Mouse (Mus musculus) activated CD4-positive, CD25-positive, alpha-beta regulatory T cell, adult 4 months (primary cell): ENCODE data around the gene Olfr1140. TPM values are rescaled to one million over a fixed set of nuclear protein-coding genes. Genes with fewer than 3 reads are reported as not detected.

ENCODE experiments used
- ATAC-seq: one replicate; pipeline ENCODE4 v1.8.0; 2017
- polyA plus RNA-seq, 2 experiments: library from polyadenylated mRNA; unstranded; fragments of 100-300 nt; shearing (Covaris generic); gene quantifications; one replicate each; pipeline ENCODE4 v1.2.1; 2017

The Olfr1140 gene
- not detected for polyA plus RNA-seq

- ATAC-seq = no peak
Measured at GRCm38 (mm10) chr2:87743452-87743851, at the start of gene Olfr1140. Olfr1140 (plus strand) TSS chr2:87743752.

GRCm38 (mm10) chr2:87693847-87694246, 49.7 kb upstream of the Olfr1140 start, which contains the start of gene Olfr1136:
Olfr1136 (minus strand) TSS chr2:87693947.
- ATAC-seq = no peak

GRCm38 (mm10) chr2:87713079-87713478, 30.5 kb upstream of the Olfr1140 start, which contains the start of gene Olfr1137:
Olfr1137 (minus strand) TSS chr2:87713179.
- no peak for ATAC-seq

- ATAC-seq = no peak
Measured at GRCm38 (mm10) chr2:87739878-87740277, 3.7 kb upstream of the Olfr1140 start, which contains the start of gene Olfr1138. Olfr1138 (minus strand) TSS chr2:87739978.

DNA sequence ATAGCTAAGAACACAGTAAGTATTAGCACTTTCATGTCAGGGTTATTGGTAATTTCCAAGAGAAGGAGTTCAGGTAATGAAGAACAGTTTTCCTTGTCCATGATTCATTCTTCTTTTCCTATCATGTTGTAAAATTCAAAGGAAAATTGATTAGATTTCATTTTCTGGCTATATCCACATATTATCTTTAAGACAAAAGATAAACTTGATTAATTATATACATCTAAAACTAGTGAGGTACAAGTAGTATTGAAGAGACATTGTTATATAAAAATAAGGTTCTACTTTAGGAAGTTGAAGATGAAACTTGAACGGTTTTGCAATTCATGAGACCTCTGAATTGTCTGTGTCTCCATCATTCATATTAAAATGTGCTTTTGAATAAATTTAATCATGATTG, 10.3 kb downstream of the Olfr1140 start, which contains the start of gene Olfr1141:
Gene Olfr1141 (minus strand): TSS at position 101 of the 400 bp plus-strand sequence.
- no peak for ATAC-seq

DNA sequence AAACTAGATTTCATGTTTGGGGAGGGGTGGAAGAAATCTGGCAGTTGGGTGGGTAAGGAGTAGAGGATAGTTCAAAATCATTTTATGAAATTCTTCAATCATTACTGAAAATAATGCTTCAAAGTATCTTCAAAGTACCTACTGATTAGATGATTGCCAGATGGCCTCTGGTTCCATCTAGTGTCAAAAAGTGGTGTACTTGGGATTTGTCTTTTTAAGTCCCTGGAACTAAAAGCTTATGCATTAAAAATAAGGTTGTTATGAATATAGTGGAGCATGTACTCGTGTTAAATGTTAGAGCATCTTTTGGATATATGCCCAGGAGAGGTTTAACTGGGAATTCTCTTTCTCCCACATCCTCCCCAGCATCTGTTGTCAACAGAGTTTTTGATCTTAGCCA, 32.6 kb downstream of the Olfr1140 start:
- ATAC-seq = no peak

- ATAC-seq = no peak
Measured at GRCm38 (mm10) chr2:87779183-87779582, 35.6 kb downstream of the Olfr1140 start, which contains the start of gene Olfr152. Olfr152 (plus strand) TSS chr2:87779483.

Other genes starting within 250 kb of the Olfr1140 start
- gene Pramel7, start 246.7 kb upstream of the Olfr1140 start, polyA plus RNA-seq = not detected
- gene Pramel6, start 237.2 kb upstream of the Olfr1140 start, polyA plus RNA-seq = not detected
- gene Olfr153, start 212.0 kb upstream of the Olfr1140 start, polyA plus RNA-seq = not detected
- gene Olfr1128, start 198.2 kb upstream of the Olfr1140 start, polyA plus RNA-seq = under 1 TPM in 1 of 2 experiments, not detected in 1; 0.36 TPM
- not detected for gene Olfr1129, start 169.8 kb upstream of the Olfr1140 start, polyA plus RNA-seq
- not detected for gene Olfr1130, start 137.5 kb upstream of the Olfr1140 start, polyA plus RNA-seq
- not detected for gene Olfr1131, start 116.6 kb upstream of the Olfr1140 start, polyA plus RNA-seq
- gene Olfr1132, start 106.2 kb upstream of the Olfr1140 start, polyA plus RNA-seq = not detected
- gene Olfr1133, start 96.4 kb upstream of the Olfr1140 start, polyA plus RNA-seq = not detected
- not detected for gene Olfr1134, start 85.3 kb upstream of the Olfr1140 start, polyA plus RNA-seq
- not detected for gene Olfr1135, start 70.1 kb upstream of the Olfr1140 start, polyA plus RNA-seq
- not detected for gene Olfr1136, start 49.8 kb upstream of the Olfr1140 start, polyA plus RNA-seq
- not detected for gene Olfr1137, start 30.6 kb upstream of the Olfr1140 start, polyA plus RNA-seq
- not detected for gene Olfr1138, start 3.8 kb upstream of the Olfr1140 start, polyA plus RNA-seq
- gene Olfr1141, start 10.2 kb downstream of the Olfr1140 start, polyA plus RNA-seq = not detected
- gene Olfr152, start 35.7 kb downstream of the Olfr1140 start, polyA plus RNA-seq = not detected
- not detected for gene Olfr1143, start 56.8 kb downstream of the Olfr1140 start, polyA plus RNA-seq
- gene Olfr1145, start 66.1 kb downstream of the Olfr1140 start, polyA plus RNA-seq = not detected
- gene Olfr1148, start 86.8 kb downstream of the Olfr1140 start, polyA plus RNA-seq = not detected
- gene Olfr1150-ps1, start 100.2 kb downstream of the Olfr1140 start, polyA plus RNA-seq = not detected
- gene Olfr1151, start 112.1 kb downstream of the Olfr1140 start, polyA plus RNA-seq = not detected
- under 1 TPM in 1 of 2 experiments, not detected in 1; 0.08 TPM for gene Olfr1152, start 122.7 kb downstream of the Olfr1140 start, polyA plus RNA-seq
- not detected for gene Olfr1153, start 151.2 kb downstream of the Olfr1140 start, polyA plus RNA-seq
- gene Olfr1154, start 161.4 kb downstream of the Olfr1140 start, polyA plus RNA-seq = not detected
- not detected for gene Olfr1155, start 201.4 kb downstream of the Olfr1140 start, polyA plus RNA-seq
- gene Olfr1156, start 209.3 kb downstream of the Olfr1140 start, polyA plus RNA-seq = under 1 TPM in 1 of 2 experiments, not detected in 1; 0.20 TPM
- gene Olfr1157, start 224.5 kb downstream of the Olfr1140 start, polyA plus RNA-seq = under 1 TPM in 1 of 2 experiments, not detected in 1; 0.15 TPM
- not detected for gene Olfr74, start 230.9 kb downstream of the Olfr1140 start, polyA plus RNA-seq
- not detected for gene Olfr1158, start 246.4 kb downstream of the Olfr1140 start, polyA plus RNA-seq